Mouse (Mus musculus) heart, embryonic 16.5 days (tissue): Measurements from ENCODE around the gene Nt5c1a. TPM values are rescaled to one million over a fixed set of nuclear protein-coding genes. Genes with fewer than 3 reads are reported as not detected.

Experiments used
- ATAC-seq: fragments of 200-750 bp; cut with Nextera tagmentation; replicated peaks from 2 replicates; pipeline ENCODE4 v1.8.0; 2017; ENCODE audit warnings: moderate number of reproducible peaks; ENCODE audit not compliant: insufficient read depth, low FRiP score; ENCODE audit errors: extremely low read depth
- H3K27ac ChIP-seq: fragments of 300-500 bp; sonication (generic); 2 replicates; pipeline ENCODE4 v1.5.1; 2014; ENCODE audit warnings: mild to moderate bottlenecking, low read length, control low read depth, moderate library complexity
- H3K27me3 ChIP-seq: fragments of 300-500 bp; sonication (generic); 2 replicates; pipeline ENCODE4 v1.6.1; 2014; ENCODE audit warnings: low read length, mixed read lengths; ENCODE audit not compliant: control insufficient read depth, insufficient read depth
- H3K36me3 ChIP-seq: fragments of 300-500 bp; sonication (generic); 2 replicates; pipeline ENCODE4 v1.6.1; 2014; ENCODE audit not compliant: control insufficient read depth, insufficient read depth
- H3K4me1 ChIP-seq: fragments of 300-500 bp; sonication (generic); 2 replicates; pipeline ENCODE4 v1.6.1; 2014; ENCODE audit warnings: low read length, mixed read lengths; ENCODE audit not compliant: control insufficient read depth, insufficient read depth
- H3K4me2 ChIP-seq: fragments of 300-500 bp; sonication (generic); 2 replicates; pipeline ENCODE4 v1.6.1; 2014; ENCODE audit warnings: low read depth, mild to moderate bottlenecking, control low read depth, low read length
- H3K4me3 ChIP-seq: fragments of 300-500 bp; sonication (generic); 2 replicates; pipeline ENCODE4 v1.5.1; 2014; ENCODE audit warnings: mild to moderate bottlenecking, control low read depth, low read length
- H3K9ac ChIP-seq: fragments of 300-500 bp; sonication (generic); 2 replicates; pipeline ENCODE4 v1.6.1; 2014; ENCODE audit warnings: low read length, control low read depth
- H3K9me3 ChIP-seq: fragments of 300-500 bp; sonication (generic); replicated peaks from 2 replicates; pipeline ENCODE4 v1.6.1; 2016; ENCODE audit warnings: low read length; ENCODE audit not compliant: control insufficient read depth
- WGBS: fragments of 180-500 bp; shearing (Covaris S2); extraction: QIAGEN DNeasy Blood & Tissue Kit; methylation state at CpG from one replicate; pipeline ENCODE4 v1.1.7; 2014; 5-methylcytosine and 5-hydroxymethylcytosine counted together
- polyA plus RNA-seq: library from polyadenylated mRNA; unstranded; fragments of >200 nt; fragmentation: Nextera tagmentation; extraction: Ambion mirVana; gene quantifications from 2 replicates; pipeline ENCODE4 v1.2.1, GENCODE M21; 2015

Gene Nt5c1a
- polyA plus RNA-seq, 1 experiment from 2014 or later = 1.4 TPM

DNA sequence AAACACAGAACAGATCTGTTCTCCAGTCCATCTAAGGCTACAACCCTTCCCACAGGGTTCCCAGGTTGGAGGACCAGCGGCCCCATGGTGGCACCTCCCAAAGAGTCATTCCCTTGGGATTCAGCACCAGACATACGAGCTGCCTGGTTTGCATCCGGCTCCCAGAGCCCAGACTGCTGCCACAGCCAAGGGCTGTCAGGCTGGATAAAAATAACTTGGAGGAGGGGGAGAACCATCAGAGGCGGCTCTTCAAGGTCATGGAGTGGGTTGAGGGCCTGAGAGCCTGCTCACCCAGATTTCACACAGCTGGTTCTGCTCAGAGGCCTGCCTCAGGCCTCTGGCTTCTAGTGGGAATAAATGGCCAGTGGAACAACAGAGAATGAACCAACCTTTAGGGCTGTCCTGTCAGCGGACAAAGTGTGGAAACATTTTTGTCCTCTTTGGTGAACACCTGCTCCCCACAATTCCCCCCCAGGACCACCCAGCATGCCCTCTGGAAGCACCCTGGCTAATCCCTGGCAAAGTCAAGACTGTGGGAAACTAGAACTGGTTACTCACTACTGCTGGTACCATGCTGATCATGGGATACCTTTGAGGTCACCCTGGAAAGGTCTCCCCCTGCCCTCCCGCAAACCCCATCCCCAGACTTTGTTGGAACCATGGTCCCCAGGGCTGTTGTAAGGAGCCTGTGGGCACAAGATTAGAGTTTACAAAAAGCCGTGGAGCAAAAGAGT, 46.0 kb downstream of the Nt5c1a start:
- Histone ChIP-seq H3K9me3 (no peaks in the 10 kb centered on the region), H3K27me3 (no peaks in the 10 kb centered on the region), H3K27ac (peak overlapping the region; percentile 84), H3K36me3 (no peaks in the 10 kb centered on the region), H3K4me3 (no peak overlapping the region), H3K4me2 (no peak overlapping the region), H3K9ac (peak overlapping the region; percentile 66), H3K4me1 (peaks cover 33% of the 10 kb centered on the region)
- 29% methylated on average over 7 of the region's 7 CpGs for WGBS
- peak; percentile 86 for ATAC-seq

- H3K4me3 ChIP-seq = no peak overlapping the region
- H3K36me3 ChIP-seq = no peaks in the 10 kb centered on the region
- peak overlapping the region; percentile 84 for H3K27ac ChIP-seq
- no peak overlapping the region for H3K4me2 ChIP-seq
- no peaks in the 10 kb centered on the region for H3K9me3 ChIP-seq
- no peak overlapping the region for H3K9ac ChIP-seq
- ATAC-seq = 0 out of 2 replicates have a peak, but pooled peaks have one; percentile 11
- WGBS = 57% methylated on average over 7 of the region's 7 CpGs
- no peaks in the 10 kb centered on the region for H3K27me3 ChIP-seq
- peaks cover 37% of the 10 kb centered on the region for H3K4me1 ChIP-seq
Observed at GRCm38 (mm10) chr4:123248971-123249567, 47.8 kb downstream of the Nt5c1a start.

DNA sequence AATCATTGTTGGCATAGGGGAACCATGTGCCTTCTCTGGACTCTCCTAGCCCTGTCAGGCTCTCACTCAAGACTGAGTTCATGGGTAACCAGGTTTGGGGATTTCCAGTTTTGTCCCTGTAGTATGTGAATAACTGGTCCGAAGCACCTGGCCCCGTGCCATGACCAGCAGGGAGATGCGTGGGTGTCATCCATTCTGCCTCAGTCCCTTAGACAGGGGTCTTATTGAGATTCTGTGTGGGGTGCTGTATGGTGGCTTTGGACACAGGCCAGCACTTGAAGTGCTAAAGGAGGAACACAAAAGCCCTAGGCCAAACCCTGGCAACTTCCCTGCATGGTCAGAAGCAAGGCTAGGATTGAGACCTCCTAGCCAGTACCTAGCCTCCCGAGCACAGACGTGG, 50.9 kb downstream of the Nt5c1a start:
- H3K27ac ChIP-seq = no peak overlapping the region
- ATAC-seq = no peak
- 61% methylated on average over 5 of the region's 5 CpGs for WGBS
- no peaks in the 10 kb centered on the region for H3K27me3 ChIP-seq
- H3K9me3 ChIP-seq = no peaks in the 10 kb centered on the region
- no peak overlapping the region for H3K9ac ChIP-seq
- H3K4me1 ChIP-seq = peaks cover 28% of the 10 kb centered on the region
- H3K4me3 ChIP-seq = no peak overlapping the region
- no peak overlapping the region for H3K4me2 ChIP-seq
- no peaks in the 10 kb centered on the region for H3K36me3 ChIP-seq

DNA sequence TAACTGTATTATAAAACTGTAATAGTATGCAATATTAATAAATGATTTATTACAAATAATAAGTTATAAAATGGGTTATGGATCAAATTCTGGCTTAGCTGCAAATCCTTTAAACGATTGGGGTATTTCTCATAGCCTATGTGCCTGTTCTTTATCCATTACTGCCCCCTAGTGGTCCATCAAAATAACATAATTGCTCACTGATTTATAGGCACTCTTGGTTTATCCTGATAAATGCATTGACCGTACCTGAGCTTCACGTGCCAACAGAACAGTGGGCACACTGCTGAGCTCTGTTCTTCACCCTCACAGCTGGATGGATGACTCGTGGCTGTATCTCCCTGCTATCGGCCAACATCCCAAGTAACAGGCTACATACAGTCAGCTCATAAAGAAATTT, 53.3 kb downstream of the Nt5c1a start:
- Histone ChIP-seq H3K9ac (no peak overlapping the region), H3K9me3 (no peaks in the 10 kb centered on the region), H3K27me3 (no peaks in the 10 kb centered on the region), H3K4me1 (peaks cover 9% of the 10 kb centered on the region), H3K36me3 (no peaks in the 10 kb centered on the region), H3K4me3 (no peak overlapping the region), H3K27ac (no peak overlapping the region), H3K4me2 (no peak overlapping the region)
- WGBS = 15% methylated on average over 5 of the region's 5 CpGs
- ATAC-seq = no peak

GRCm38 (mm10) chr4:123260071-123260746, 58.9 kb downstream of the Nt5c1a start:
- Histone ChIP-seq H3K4me1 (peaks cover 11% of the 10 kb centered on the region), H3K4me3 (no peak overlapping the region), H3K27me3 (no peaks in the 10 kb centered on the region), H3K36me3 (no peaks in the 10 kb centered on the region), H3K9ac (no peak overlapping the region), H3K27ac (no peak overlapping the region), H3K4me2 (no peak overlapping the region), H3K9me3 (no peaks in the 10 kb centered on the region)
- peak; percentile 88 for ATAC-seq
- WGBS = 20% methylated on average over 8 of the region's 8 CpGs

GRCm38 (mm10) chr4:123261721-123262401, 60.6 kb downstream of the Nt5c1a start, which contains the start of gene Pabpc4:
Gene Pabpc4, plus strand, starts transcription at chr4:123262351.
- Histone ChIP-seq H3K9me3 (no peaks in the 10 kb centered on the region), H3K27ac (no peak within 1 kb of the TSS), H3K4me1 (peaks cover 11% of the 10 kb centered on the region), H3K4me2 (no peak within 1 kb of the TSS), H3K27me3 (no peaks in the 10 kb centered on the region), H3K4me3 (no peak within 1 kb of the TSS), H3K9ac (no peak within 1 kb of the TSS), H3K36me3 (no peaks in the 10 kb centered on the region)
- no peak for ATAC-seq
- WGBS = 61% methylated on average over 5 of the region's 5 CpGs

Other genes starting within 250 kb of the Nt5c1a start
- 0.55 and 0.80 TPM in 2 replicates for gene Mfsd2a, start 240.3 kb upstream of the Nt5c1a start, polyA plus RNA-seq
- 1.3 and 1.9 TPM in 2 replicates for gene Mycl, start 205.9 kb upstream of the Nt5c1a start, polyA plus RNA-seq
- gene Trit1, start 184.9 kb upstream of the Nt5c1a start, polyA plus RNA-seq = 9.9 and 11.0 TPM in 2 replicates
- gene Bmp8b, start 96.3 kb upstream of the Nt5c1a start, polyA plus RNA-seq = 0.30 and 0.45 TPM in 2 replicates
- not detected in 2 replicates for gene Oxct2b, start 85.2 kb upstream of the Nt5c1a start, polyA plus RNA-seq
- 58.1 and 58.4 TPM in 2 replicates for gene Ppie, start 61.6 kb upstream of the Nt5c1a start, polyA plus RNA-seq
- 0.33 and 0.84 TPM in 2 replicates for gene Hpcal4, start 18.3 kb upstream of the Nt5c1a start, polyA plus RNA-seq
- gene Heyl, start 32.1 kb downstream of the Nt5c1a start, polyA plus RNA-seq = 13.2 and 13.9 TPM in 2 replicates
- 55.0 and 60.5 TPM in 2 replicates for gene Pabpc4, start 60.8 kb downstream of the Nt5c1a start, polyA plus RNA-seq
- not detected in 2 replicates for gene Oxct2a, start 122.1 kb downstream of the Nt5c1a start, polyA plus RNA-seq
- gene Bmp8a, start 141.7 kb downstream of the Nt5c1a start, polyA plus RNA-seq = 0.09 and 0.20 TPM in 2 replicates